Mouse (Mus musculus) thymus, adult 18-20 months (tissue): Measurements from ENCODE around the gene Prorsd1.
A peak's percentile ranks its signal among the peaks of the same experiment; 100 is the strongest.
"Not testable (repeated sequence)": the region's sequence is repeated elsewhere in the genome, so short reads cannot be mapped to it uniquely, and the experiment has no call there.

ENCODE experiments used
- DNase-seq, 2 experiments: peaks; one replicate each; pipeline ENCODE4 v3.0.0; 2022; ENCODE audit warnings: mixed read lengths in 2 of 2

The Prorsd1 gene

DNA sequence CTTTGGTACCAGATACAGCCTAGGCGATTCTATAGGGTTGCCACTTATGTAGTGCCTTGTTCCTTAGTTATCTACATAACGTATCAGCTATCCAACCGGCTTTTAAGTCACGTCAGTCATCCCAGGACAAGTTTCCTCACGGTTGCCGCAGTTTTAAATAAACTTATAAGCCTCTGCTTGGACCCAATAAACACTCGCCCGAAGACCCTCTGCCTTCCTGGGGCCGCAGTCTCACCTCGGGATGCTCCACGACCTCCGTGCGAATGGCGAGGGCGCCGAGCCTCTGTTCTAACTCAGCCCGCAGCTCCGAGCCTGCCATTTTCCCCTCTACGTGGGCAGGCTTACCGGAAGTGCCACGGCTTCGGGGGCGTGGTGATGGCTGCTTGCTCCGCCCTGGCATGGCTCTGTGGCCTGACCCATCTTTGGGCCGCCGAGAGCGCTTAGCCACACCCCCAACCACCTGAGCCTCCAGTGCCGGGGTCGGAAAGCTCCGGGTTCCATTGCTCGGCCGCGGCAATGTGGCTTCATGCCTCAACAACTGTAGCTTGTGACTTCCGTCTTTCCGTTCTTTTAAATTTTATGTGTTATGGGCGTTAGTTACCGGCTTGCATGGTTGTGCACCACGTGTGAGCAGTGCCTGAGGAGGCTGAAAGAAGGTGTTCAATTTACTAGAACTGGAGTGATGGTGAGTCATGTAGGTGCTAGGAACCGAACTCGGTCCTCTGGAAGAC, at the start of gene Prorsd1:
Prorsd1 (minus strand) TSS at position 352 of the 731 bp plus-strand sequence.
- DNase-seq = peak; percentile 86 to 89

DNA sequence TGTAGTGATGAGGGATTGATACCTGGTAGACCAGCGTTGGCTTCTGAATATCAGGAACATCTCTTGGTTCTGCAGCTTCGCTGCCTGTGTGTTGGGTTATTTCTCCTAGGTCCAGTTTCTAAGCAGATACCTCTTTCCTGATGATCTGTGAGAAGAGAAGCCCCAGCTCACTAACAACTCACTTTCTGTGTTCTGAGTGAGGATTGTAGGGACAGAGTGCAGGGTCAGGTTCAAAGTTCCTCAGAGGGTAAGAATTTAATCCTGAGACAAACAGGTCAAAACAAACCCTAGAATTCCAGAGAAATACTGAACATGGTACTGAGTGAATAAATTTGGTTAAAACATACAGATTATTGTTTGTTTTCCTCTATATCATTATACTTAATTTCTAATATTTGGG, 48.6 kb upstream of the Prorsd1 start:
- DNase-seq = no peak

DNA sequence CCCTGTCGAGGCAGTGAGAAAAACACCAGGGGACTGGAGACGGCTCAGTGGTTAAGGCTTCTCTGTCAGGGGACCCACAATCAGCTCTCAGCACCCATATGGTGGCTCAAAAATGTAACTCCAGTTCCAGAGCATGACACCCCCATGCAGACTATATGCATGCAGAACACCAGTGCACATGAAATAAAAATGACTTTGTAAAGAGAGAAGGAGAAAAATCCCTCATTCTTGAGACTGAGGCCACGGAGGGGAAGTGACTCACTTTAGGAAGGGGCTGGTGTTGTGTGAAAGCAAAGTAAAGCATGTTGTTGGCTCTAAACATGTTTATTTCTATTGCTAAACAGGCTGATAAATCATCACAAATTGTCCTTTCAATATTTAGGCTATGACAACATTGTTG, 46.2 kb upstream of the Prorsd1 start:
- no peak for DNase-seq

DNA sequence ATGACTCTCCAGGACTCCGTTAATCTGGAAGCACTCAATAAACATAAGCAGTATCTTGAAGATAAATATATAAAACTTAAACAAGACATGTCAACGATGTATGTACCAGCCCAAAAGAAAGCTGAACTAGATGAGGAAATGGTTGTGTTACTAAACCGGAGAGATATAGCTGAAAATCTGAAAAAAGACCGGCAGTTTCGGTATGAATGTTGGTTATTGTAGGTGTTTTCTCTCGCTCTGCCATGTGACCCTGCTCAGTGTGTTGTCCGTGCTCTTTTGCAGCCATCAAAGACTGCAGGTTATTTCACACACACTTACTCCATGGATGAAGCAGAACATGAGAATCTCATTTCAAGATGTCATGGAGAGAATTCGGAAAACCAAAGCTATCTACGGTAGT, 45.6 kb upstream of the Prorsd1 start:
- DNase-seq = no peak

DNA sequence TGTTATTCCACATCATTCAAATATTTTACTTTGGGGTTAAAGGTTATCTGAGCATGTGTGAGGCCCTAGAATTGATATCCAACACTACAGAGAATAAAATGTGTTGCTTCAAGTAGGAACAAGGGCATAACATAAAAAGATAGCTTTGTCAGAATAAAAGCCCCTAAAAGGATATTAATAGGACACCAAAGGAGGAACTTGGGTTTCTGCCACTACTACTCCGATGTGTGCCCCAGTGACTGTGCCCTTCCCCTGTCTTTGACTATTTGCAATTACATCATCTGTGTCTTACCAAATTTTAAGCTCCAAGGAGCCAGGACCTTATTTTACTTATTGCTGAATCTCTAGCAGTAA, 34.6 kb upstream of the Prorsd1 start:
- no peak for DNase-seq

DNA sequence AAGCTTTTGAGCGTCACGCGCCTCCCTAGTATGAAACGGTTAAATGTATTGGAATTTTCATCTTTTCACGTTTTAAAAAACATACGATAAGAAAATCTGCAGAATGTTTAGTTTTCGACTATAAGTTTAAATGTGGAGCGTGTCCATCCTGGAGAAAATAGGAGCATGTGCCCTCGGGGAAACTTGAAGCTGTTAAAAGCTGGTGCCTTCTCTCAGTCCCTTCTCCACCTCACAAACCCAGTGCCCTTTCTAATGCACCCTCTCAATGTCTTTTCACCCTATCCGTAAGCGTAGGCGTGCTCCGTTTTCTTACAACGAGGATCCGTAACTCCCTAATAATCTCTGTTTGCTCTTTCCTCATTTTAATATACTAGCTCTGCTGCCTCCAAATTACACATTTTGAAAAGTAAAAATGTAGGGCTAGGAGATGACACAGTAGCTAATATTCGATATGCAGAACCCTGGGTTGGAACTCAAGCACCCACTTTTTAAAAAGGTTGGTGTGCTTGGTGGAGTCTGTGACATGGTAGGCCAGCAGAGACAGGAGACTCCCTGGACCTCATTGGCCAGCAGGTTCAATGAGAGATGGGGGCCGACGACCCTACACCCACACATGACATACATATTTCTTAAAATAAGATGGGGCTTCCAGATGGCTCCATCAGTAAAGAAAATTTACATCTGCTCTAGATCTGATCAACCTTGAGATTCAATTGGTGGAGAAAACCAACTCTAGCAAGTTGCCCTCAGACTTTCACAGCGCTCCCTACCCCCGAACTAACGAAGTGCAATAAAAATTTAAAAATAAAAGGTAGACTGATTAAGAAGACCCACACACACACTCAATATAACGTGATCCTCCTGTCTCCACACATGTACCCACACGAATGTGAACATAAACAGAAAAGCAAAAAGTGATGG, 33.9 kb upstream of the Prorsd1 start:
- no peak for DNase-seq

DNA sequence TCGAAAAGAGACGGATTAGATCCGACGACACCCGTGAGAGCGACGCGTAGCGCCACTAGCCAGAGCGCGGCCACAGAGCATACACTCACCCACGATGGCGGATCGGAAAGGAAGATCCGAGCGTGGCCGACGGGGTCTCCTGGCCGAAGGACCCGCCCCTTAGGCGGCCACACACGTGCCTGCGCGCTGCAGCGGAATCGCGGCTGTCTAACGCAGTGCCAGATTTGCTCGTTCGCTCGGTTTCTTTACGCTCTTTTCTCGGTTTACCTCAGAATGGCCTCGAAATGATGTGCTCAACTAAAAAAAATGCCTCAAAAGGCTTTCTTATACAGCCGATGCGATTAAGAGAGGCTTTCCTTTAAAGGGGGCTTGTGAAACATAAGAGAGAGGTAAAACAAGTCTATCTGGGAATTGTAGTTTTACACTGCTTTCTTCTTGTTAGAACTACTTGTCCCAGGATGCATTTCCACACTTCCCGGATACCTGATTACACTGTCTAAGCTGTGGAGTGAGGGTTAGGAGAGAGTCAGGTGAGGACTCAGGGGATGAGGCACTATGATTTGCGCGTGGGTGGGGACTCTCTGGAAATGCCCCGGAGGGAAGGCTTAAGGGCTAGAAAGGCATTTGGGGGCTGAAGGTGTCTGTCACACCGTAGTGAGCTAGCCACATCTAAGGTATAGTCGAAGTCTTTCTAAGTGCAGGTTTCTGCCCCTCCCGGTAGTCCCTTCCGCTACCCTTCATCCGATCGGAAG, 33.1 kb upstream of the Prorsd1 start, which contains the start of the genes Clhc1 and Rps27a:
Clhc1 (plus strand) TSS at position 199 of the 752 bp plus-strand sequence.
Rps27a (minus strand) TSS at position 358 of the 752 bp plus-strand sequence.
- peak; percentile 78 to 86 for DNase-seq

DNA sequence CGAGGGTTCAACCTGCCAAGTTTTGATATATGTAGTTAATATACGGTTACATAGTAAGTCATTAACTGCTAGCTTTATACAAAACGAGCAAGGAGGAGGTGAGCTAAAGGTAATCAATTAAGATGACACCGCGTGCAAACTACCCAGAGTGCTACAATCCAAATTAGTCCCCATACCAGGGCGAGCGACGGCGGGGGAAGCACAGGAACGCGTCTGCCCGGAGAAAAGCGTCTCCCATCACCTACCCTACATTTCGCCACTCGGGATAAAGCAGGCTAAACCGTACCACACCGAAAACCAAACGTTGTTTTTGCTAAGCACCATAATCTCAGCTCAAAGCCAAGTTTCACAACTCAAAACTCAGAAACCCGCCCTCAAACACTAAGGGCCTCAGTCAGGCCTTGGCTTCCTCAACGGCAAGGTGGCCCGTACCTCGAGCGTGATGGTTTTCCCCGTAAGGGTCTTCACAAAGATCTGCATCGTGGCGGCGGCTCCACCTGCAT, 32.5 kb upstream of the Prorsd1 start:
- peak in 1 of 2 experiments; percentile 4 for DNase-seq

DNA sequence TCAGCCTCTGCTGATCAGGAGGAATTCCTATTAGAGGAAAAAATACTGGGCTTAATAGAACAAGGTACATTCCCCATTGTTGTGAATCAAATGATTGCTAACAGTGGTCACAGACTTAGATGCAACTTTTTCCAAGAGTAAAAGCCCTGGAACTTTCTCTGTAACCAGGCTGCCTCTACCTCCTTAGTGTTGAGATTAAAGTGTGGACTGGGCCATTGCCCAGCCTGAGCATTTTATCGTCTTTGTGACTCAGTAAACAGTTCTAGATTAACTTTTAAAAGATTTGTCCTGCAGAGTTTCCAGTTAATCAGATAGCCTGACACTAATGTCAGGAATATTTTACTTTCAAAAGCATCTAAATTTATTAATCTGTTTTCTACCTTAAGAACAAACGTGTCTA, 31.9 kb upstream of the Prorsd1 start:
- DNase-seq = no peak

DNA sequence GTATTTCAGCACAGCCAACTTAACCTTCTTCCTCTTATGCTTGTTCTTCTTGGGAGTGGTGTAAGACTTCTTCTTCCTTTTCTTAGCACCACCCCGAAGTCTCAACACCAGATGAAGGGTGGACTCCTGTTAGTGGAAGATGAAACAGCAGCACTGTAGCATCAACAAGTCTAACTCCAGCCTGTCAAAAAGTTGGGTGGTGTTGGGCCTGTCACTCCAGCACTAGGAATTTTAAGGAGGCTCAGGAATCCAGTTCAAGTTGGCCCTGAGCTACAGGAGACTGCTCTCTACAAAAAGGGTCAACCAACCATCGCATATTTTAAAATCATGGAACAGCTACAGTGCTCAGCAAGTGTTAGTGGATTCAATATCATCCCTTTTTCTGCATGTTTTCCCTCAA, 31.5 kb upstream of the Prorsd1 start:
- not testable (repeated sequence) for DNase-seq

DNA sequence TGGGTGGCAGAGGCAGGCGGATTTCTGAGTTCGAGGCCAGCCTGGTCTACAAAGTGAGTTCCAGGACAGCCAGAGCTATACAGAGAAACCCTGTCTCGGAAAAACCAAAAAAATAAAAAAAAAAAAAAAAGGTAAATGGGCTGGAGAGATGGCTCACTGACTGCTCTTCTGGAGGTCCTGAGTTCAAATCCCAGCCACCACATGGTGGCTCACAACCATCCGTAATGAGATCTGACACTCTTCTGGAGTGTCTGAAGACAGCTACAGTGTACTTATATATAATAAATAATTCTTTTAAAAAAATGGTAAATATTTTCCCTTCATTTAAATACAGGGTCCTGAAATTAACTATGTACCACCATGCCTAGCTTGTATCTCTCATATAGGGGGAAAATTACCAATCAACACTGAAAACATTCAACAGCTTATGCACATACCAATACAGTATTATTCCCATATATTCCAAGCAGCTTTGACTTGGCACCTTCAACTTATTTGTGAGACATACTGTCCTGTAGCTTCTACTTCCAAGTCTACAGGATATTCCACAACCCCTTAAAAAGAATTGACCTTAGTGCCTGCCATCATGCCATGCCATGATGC, 30.4 kb upstream of the Prorsd1 start:
- DNase-seq = not testable (repeated sequence)

DNA sequence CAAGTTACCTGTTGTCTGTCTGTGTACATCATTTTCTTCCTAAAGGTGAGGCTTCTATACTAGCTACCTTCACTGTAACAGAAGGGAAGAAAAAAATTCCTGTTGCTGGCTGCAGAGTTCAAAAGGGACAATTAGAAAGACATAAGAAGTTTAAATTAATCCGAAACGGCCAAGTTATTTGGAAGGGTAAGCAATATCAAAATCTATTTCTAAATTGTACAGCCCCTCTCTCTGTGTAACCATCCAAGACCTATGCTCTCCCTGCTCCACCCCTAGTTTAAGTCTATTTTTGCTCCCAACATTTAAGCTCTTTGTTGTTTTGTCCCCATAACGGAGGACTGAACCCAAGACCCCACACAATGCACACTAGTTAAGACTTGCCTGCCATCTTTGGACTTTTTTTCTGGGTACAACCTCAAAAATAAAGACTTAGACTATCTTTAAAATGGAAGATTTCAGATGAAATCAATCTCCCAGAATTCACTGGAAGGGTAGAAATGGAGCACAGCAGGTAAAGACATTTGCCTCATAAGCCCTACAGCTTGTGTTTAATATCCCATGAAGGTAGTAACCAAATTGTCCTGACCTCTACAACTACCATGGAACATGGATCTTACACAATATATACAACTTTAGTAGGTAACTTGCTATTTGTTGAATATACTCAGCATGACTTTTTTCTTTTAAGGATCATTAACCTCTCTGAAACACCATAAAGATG, 29.6 kb upstream of the Prorsd1 start:
- DNase-seq = no peak

DNA sequence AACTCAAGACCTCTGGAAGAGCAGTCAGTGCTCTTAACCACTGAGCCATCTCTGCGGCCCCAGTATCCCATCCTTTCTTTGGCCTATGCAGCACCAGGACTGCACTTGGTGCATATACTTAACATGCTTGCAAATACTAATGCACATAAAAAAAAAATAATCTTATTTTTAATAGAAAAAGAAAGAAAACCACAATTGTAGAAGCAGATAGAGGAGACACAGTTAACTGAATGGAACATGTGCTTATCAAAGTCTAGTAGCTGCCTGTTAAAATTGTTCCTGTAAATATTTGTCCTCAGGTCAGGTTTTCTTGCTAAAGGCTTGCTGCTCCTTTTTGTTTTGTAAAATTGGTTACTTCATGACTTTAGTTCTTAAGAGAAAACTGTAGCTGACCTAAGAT, 23.4 kb upstream of the Prorsd1 start:
- no peak for DNase-seq

DNA sequence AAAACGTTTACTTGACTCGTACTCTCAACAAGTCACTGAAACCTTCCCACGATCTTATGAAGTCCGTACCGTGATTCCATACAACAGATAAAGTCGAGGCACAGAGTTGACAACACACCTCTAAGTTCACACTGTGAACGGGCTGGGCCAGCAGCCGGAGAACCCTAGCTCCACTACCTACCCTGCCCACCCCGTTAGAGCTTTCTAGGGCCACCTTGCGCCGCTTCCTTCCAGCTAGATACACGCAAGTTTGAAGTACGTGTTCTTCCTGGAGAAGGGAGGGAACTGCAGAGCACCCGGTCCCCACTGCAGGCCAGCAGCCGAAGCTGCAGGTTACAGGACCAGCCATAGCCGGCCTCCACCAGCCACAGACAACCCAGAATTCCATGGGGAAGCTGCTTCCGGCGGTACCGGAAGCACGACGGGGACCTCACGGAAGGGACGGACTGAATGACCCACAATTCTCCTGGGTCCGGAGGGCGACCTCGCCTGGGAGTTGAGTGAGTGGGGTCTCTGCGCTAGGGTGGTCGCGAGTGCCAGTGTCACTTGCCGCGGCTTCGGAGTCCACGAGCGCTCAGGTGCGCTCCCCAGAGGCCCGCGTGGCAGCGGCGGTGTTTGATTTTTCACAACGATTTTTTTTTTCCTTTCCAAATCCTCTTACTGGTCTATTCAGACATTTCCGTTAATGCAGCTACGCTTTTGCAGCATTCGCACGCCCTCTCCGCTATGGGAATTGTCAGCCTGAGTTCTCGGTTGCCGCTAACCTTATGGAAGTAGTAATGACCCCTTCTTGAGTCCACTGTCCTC, 11.4 kb upstream of the Prorsd1 start, which contains the start of gene Mtif2:
Mtif2 (plus strand) TSS at position 421 of the 807 bp plus-strand sequence.
- DNase-seq = peak; percentile 41 to 49

DNA sequence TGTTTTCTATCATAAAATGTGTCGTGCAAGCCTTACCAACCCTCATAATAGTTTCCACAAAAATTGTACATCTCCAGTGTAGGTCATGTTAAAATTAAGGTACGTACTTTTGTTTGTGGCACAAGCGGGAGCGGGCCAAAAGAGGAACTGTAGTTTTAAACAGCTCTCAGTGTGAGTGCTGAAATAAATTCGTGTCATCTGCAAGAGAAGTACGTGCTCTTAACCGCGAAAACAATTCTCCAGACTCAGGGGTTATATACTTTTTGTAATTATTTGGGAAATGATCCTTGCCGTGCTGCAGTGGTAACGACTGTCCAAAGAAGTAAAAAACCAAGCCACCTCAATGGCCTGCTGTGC, 530 bp downstream of the Prorsd1 start:
- no peak for DNase-seq

DNA sequence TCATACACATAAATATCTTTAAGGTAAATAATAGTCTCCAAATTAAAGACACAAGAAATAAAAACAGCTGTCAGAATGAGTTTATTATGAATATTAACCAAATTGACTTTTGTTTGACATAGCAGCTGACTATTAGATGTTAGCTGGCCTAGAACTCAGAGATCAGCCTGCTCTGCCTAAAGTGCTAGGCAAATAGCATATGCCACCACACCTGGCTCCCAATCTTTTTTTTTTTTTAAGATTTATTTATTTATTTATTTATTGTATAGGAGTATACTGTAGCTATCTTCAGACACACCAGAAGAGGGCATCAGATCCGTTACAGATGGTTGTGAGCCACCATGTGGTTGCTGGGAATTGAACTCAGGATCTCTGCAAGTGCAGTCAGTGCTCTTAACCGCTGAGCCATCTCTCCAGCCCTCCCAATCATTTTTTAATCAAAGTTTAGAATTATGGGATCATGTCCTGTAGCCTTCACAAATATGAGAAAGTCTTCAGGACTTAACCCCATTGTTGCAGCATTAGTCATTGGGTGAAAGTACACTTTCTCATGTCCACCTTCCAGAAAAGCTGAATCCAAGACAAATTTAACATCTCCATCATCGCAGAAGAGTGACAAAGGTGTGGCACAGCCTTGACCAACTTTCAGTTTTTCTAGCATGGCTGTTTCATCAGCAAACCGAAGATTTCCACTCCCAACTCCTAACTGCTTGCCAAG, 1.9 kb downstream of the Prorsd1 start:
- no peak for DNase-seq

DNA sequence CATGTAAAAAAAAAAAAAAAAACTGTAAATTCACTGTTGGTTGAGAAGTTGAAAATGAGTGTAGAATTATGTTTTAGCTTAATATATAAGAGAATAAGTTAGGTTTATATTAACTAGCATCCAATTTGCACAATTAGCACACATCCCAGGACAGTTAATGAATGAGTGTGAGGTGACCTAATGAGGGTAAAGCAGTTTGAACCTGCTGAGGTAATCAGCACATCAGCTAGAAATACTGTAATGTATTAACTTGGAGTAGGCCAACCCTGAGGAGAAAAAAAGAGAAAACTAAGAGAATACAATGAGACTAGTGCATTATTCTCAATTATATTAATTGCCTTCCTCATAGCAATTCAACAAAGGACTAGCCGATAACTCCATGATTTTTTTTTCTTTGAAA, 5.4 kb downstream of the Prorsd1 start:
- no peak for DNase-seq

DNA sequence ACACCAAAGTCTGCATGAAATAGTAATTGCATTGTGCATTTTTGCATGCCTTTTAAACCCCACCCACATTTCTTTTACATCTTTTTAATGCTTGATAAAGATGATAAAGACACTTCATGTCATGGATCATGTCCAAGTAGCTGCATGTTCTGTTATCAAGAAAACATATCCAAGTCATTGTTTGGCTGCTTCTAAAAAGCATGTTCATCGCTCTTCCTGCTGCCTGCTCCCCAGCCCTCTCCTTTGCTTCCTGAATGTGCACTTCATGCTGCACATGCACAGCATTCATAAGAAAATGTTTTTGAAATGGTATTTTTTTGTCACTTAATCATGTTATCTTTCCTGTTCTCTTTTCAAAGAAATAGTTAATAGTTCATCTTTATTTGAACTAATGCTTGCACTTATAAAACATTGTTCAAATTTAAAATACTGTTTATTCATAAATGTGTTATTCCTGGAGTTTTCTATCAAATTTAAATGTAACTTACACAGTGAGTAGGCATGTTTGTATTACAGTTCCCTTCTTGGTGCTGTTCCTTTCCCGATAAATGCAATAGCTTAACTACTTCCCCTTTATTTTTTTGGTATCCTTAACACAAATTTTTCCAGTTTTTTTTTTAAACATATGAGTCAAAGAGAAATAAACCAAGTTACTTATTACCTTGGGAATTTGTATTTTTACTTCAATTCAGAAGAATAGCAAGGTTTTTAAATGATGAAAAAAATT, 9.8 kb downstream of the Prorsd1 start:
- DNase-seq = no peak
